Mouse (Mus musculus): ENCODE data around the gene Gatd1. TPM values are rescaled to one million over a fixed set of nuclear protein-coding genes. Genes with fewer than 3 reads are reported as not detected.

Gene Gatd1
- polyA plus RNA-seq, 1 experiment from 2014 or later = 49.4 TPM

DNA sequence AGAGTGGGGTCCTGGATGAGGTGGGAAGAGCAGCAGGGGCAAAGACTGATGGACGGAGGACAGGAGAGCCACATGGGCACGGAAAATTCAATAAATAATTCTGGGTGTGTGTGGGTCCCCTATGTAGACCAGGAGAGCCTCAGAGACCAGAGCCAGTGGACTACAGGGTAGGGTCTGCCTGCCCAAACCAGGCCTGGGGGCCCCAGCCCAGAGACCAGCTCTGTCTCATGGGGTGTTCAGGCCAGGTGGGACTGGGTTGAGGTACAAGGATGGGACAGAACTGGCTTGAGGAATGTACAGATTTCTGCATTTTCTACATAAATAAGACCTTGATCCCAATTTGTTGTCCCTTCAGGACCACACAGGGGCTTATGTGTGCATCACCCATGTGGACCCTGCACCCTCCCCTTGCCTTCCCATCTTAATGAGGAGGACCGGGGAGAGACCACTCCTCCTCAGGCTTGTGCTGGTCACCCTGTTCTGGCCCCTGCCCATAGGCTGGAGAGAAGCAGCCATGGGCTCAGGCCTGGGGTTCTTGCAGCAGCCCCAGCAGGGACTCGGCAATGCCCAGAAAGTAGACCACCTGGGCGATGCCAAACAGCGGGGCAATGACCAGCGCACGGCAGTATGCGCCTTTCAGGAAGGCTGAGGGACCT is 16.8 kb upstream of the Gatd1 start:
- Histone ChIP-seq H3K27me3 (ENCODE audit: insufficient read depth, poor library complexity, severe bottlenecking) (peaks cover 9% of the 10 kb centered on the region; the same call in 1 of the 2 replicates), H3K4me1 (replicated peaks) (peaks cover 65% of the 10 kb centered on the region), H3K9me3 (no peaks in the 10 kb centered on the region), H3K4me3 (no peak overlapping the region), H3K27ac (no peak overlapping the region), H3K36me3 (peaks cover 36% of the 10 kb centered on the region)
- DNase-seq (ENCODE audit: low spot score) = no peak
- WGBS = 95% methylated on average over 9 of the region's 9 CpGs

GRCm38 (mm10) chr7:141429840-141430584 is 16.1 kb upstream of the Gatd1 start:
- H3K9me3 ChIP-seq = no peaks in the 10 kb centered on the region
- WGBS = 61% methylated on average over 9 of the region's 9 CpGs
- peak overlapping the region; percentile 54 for H3K4me3 ChIP-seq
- peaks cover 36% of the 10 kb centered on the region for H3K36me3 ChIP-seq
- DNase-seq (ENCODE audit: low spot score) = no peak
- no peak overlapping the region for H3K27ac ChIP-seq
- H3K27me3 ChIP-seq (ENCODE audit: insufficient read depth, poor library complexity, severe bottlenecking) = peaks cover 9% of the 10 kb centered on the region; the same call in 1 of the 2 replicates
- peaks cover 58% of the 10 kb centered on the region for H3K4me1 ChIP-seq (replicated peaks)

DNA sequence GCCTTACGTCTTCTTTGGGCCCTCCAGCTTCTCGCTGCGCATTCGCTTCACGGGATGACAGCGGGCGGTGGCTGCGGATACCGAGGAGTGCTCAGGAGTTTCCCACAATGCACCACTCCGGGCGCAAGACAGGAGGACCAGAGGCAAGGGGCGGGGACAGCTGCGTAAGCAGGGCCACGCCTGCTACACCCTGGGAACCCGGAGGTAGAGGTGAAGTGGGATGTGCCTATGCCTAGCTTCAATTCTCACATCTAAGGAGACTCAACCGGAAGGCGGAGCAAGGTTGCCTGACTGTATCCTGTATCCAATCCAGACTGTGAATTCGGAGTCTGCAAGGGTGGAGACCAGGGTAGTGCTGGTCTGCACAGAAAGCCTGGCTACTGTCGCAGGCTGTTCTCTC is 15.4 kb upstream of the Gatd1 start, which contains the start of gene Cend1:
Gene Cend1 (minus strand): TSS at position 182 of the 400 bp plus-strand sequence.
- H3K27me3 ChIP-seq (ENCODE audit: insufficient read depth, poor library complexity, severe bottlenecking) = peaks cover 9% of the 10 kb centered on the region; the same call in 1 of the 2 replicates
- DNase-seq (ENCODE audit: low spot score) = peak; percentile 76
- H3K27ac ChIP-seq = peak within 1 kb of the TSS; percentile 77
- 3% methylated on average over 19 of the region's 19 CpGs for WGBS
- H3K4me3 ChIP-seq = peak within 1 kb of the TSS; percentile 54
- peaks cover 36% of the 10 kb centered on the region for H3K36me3 ChIP-seq
- peaks cover 51% of the 10 kb centered on the region for H3K4me1 ChIP-seq (replicated peaks)
- no peaks in the 10 kb centered on the region for H3K9me3 ChIP-seq

GRCm38 (mm10) chr7:141428701-141429100 is 14.8 kb upstream of the Gatd1 start:
- H3K27ac ChIP-seq = peak overlapping the region; percentile 77
- DNase-seq (ENCODE audit: low spot score) = no peak
- no peaks in the 10 kb centered on the region for H3K9me3 ChIP-seq
- H3K27me3 ChIP-seq (ENCODE audit: insufficient read depth, poor library complexity, severe bottlenecking) = peaks cover 9% of the 10 kb centered on the region; the same call in 1 of the 2 replicates
- WGBS = 54% methylated on average over 5 of the region's 5 CpGs
- peaks cover 34% of the 10 kb centered on the region for H3K36me3 ChIP-seq
- H3K4me1 ChIP-seq (replicated peaks) = peaks cover 45% of the 10 kb centered on the region
- peak overlapping the region; percentile 54 for H3K4me3 ChIP-seq

GRCm38 (mm10) chr7:141426948-141427730 is 13.2 kb upstream of the Gatd1 start:
- H3K9me3 ChIP-seq = no peaks in the 10 kb centered on the region
- H3K4me3 ChIP-seq = no peak overlapping the region
- WGBS = 82% methylated on average over 12 of the region's 12 CpGs
- no peak for DNase-seq (ENCODE audit: low spot score)
- H3K4me1 ChIP-seq (replicated peaks) = peaks cover 29% of the 10 kb centered on the region
- H3K27me3 ChIP-seq (ENCODE audit: insufficient read depth, poor library complexity, severe bottlenecking) = peaks cover 9% of the 10 kb centered on the region; the same call in 1 of the 2 replicates
- no peak overlapping the region for H3K27ac ChIP-seq
- peaks cover 19% of the 10 kb centered on the region for H3K36me3 ChIP-seq

DNA sequence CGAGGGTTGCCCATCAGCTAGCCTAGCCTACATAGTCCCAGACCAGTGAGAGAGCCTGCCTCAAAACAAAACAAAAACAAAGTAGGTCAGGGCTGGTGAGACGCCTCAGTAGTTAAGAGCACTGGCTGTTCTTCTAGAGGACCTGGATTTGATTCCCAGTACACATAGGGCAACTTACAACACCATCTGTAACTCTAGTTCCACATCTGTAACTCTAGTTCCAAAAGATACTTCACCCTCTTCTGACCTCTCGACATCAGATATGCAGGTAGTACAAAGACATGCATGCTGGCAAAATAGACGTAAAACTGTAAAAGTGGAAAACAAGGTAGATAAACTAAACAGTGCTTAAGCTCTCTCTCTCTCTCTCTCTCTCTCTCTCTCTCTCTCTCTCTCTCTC is 9.9 kb upstream of the Gatd1 start:
- Histone ChIP-seq H3K27me3 (ENCODE audit: insufficient read depth, poor library complexity, severe bottlenecking) (peaks cover 9% of the 10 kb centered on the region; the same call in 1 of the 2 replicates), H3K36me3 (no peaks in the 10 kb centered on the region), H3K4me1 (replicated peaks) (peaks cover 7% of the 10 kb centered on the region), H3K9me3 (no peaks in the 10 kb centered on the region), H3K27ac (no peak overlapping the region), H3K4me3 (no peak overlapping the region)
- DNase-seq (ENCODE audit: low spot score) = no peak
- WGBS = 78% methylated on average over 4 of the region's 4 CpGs

- Histone ChIP-seq H3K27ac (no peak overlapping the region), H3K4me1 (replicated peaks) (no peaks in the 10 kb centered on the region), H3K9me3 (no peaks in the 10 kb centered on the region), H3K4me3 (no peak overlapping the region), H3K27me3 (ENCODE audit: insufficient read depth, poor library complexity, severe bottlenecking) (no peaks in the 10 kb centered on the region), H3K36me3 (no peaks in the 10 kb centered on the region)
- DNase-seq (ENCODE audit: low spot score) = no peak
- 88% methylated on average over 9 of the region's 9 CpGs for WGBS
Measured at GRCm38 (mm10) chr7:141420030-141420702, 6.2 kb upstream of the Gatd1 start.

- Histone ChIP-seq H3K4me1 (replicated peaks) (peaks cover 9% of the 10 kb centered on the region), H3K27ac (no peak overlapping the region), H3K9me3 (no peaks in the 10 kb centered on the region), H3K4me3 (no peak overlapping the region), H3K27me3 (ENCODE audit: insufficient read depth, poor library complexity, severe bottlenecking) (no peaks in the 10 kb centered on the region), H3K36me3 (no peaks in the 10 kb centered on the region)
- WGBS = 87% methylated on average over 7 of the region's 7 CpGs
- no peak for DNase-seq (ENCODE audit: low spot score)
Measured at GRCm38 (mm10) chr7:141418970-141419369, 5.0 kb upstream of the Gatd1 start.

DNA sequence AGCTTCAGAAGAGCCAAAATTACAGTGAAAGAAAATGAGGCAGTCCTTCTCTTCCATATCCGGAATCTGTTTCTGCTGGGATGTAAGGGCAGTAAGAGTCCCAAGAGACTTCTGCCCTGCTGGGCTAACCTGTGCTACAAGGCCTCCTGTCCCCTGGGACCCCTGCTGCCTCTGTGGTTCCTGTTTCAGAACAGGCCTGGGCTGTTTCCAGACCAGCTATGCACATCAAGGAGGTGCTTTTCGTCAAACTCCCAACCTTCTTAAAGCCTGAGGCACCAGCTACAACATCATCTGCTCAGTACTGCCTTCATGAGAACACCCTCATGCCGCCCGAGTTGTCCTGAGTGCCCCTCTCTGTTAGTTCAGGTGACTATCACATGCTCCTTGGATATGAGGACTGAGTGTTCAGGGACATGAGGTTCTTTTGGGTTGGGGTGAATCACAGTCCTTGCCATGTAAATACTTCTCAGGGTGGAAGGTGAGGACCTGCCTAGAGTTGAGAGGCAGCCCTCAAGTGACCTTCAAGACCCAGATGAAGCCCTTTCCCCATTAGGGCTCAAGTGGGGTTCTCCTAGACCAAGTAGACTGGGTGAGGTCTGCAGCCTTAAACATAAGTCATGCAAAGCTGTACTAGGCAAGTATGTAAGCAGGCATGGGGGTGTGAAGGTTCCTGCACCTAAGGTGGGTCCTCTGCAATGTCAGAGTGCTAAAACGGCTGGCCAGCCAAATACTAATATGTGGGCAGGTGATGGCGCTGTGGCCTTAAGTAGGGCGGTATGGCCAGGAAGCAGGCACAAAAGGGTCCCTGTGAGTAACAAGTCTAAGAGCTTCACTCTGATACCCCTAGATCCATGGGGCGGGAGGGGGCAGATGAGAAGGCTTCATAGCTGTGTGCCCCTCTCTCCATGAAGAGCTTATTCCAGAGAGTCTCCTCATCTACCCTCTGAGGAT is 4.1 kb upstream of the Gatd1 start:
- Histone ChIP-seq H3K4me1 (replicated peaks) (peaks cover 18% of the 10 kb centered on the region), H3K9me3 (no peaks in the 10 kb centered on the region), H3K36me3 (no peaks in the 10 kb centered on the region), H3K4me3 (no peak overlapping the region), H3K27me3 (ENCODE audit: insufficient read depth, poor library complexity, severe bottlenecking) (no peaks in the 10 kb centered on the region), H3K27ac (no peak overlapping the region)
- no peak for DNase-seq (ENCODE audit: low spot score)
- 73% methylated on average over 8 of the region's 8 CpGs for WGBS

DNA sequence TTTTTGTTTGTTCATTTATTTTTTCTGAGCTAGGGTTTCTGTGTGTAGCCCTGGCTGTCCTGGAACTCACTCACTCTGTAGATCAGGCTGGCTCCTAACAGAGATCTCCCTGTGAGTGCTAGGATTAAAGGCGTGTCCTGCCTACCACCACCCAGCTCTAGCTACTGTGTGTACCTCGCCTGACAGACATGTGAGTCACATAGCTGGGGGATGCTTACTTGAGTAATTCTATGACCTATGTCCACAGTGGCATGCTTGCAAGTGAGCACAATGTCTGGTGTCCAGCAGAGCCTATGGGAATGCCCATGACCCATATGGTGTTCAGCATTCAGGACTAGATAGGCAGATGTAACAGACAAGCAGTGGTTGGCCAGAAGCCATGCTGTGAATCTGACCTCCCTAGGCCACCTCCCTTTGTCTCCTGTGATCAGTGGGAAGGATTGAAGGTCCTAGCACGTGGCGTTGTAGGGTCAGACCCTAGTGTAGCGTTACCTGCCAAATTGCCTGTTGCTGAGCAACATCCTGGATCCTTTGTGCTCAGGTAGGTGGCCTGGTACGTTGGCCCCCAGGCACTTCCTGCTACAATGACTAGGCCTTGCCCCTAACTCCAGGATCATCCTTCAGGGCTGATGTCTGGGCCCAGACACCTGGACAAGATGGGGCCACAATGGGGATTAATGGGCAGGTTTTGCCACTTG is 2.4 kb upstream of the Gatd1 start:
- Histone ChIP-seq H3K4me1 (replicated peaks) (peaks cover 21% of the 10 kb centered on the region), H3K36me3 (no peaks in the 10 kb centered on the region), H3K27me3 (ENCODE audit: insufficient read depth, poor library complexity, severe bottlenecking) (no peaks in the 10 kb centered on the region), H3K27ac (no peak overlapping the region), H3K4me3 (no peak overlapping the region), H3K9me3 (no peaks in the 10 kb centered on the region)
- no peak for DNase-seq (ENCODE audit: low spot score)
- 73% methylated on average over 6 of the region's 6 CpGs for WGBS

- no peaks in the 10 kb centered on the region for H3K9me3 ChIP-seq
- 4% methylated on average over 16 of the region's 16 CpGs for WGBS
- H3K4me3 ChIP-seq = peak overlapping the region; percentile 69
- H3K36me3 ChIP-seq = peaks cover 26% of the 10 kb centered on the region
- no peak for DNase-seq (ENCODE audit: low spot score)
- peak overlapping the region; percentile 93 for H3K27ac ChIP-seq
- peaks cover 30% of the 10 kb centered on the region for H3K4me1 ChIP-seq (replicated peaks)
- no peaks in the 10 kb centered on the region for H3K27me3 ChIP-seq (ENCODE audit: insufficient read depth, poor library complexity, severe bottlenecking)
Measured at GRCm38 (mm10) chr7:141413331-141413730, 605 bp downstream of the Gatd1 start.
